22 mouse cellular contexts compared by ENCODE assay signal in the genomic region with DNA sequence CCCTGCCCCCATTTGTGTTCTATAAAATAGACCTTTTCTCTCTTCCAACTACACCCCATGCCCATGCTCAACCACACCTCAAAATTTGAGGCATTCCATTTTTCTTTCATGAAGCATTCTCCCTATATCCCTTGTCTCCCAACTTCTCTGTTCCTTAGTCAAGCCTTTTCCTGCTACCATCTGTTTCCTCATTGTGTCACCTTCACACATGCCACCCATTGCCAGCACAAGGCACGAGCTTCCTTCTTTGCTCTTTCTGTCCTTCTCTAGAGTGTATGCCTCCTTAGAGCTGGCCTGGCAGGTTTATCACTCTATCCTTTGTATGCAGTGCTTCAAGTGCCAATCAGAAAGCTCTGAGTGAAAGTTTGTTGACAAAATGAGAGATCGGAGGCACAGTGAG.
"Had no signal": no experiment of that assay in that cellular context is flagged by ENCODE, and none has a peak within 500 bp of the region (broad histone marks: within the 10 kb centered on the region; RNA-seq: fewer than 3 reads in every experiment).

No protein-coding gene starts in this region.

- ATAC-seq: hindbrain, embryonic 16.5 days; hindbrain, postnatal 0 days; inflammation-experienced regulatory T-cells, adult 6 months; intestine, embryonic 15.5 days; intestine, embryonic 16.5 days; intestine, postnatal 0 days had no signal

- DNase-seq: heart, postnatal 10 days; heart, postnatal 14 days; heart, postnatal 36 days; heart, postnatal 4 days; kidney, adult 11 months; kidney, adult 18-20 months; kidney, adult 2 months; kidney, adult 8-10 months; kidney, adult 9 months; kidney, postnatal 10 days; kidney, postnatal 14 days; kidney, postnatal 25 days; kidney, postnatal 36 days; kidney, postnatal 4 days; layer of hippocampus, adult 9-11 months; layer of hippocampus, postnatal 36 days had no signal
